Mouse (Mus musculus): ENCODE measurements around the gene Cxcr4. TPM values are rescaled to one million over a fixed set of nuclear protein-coding genes. Genes with fewer than 3 reads are reported as not detected.
"Not testable (repeated sequence)": the region's sequence is repeated elsewhere in the genome, so short reads cannot be mapped to it uniquely, and the experiment has no call there.

Gene Cxcr4
- total RNA-seq, 1 experiment from 2014 or later = 39.7 TPM

DNA sequence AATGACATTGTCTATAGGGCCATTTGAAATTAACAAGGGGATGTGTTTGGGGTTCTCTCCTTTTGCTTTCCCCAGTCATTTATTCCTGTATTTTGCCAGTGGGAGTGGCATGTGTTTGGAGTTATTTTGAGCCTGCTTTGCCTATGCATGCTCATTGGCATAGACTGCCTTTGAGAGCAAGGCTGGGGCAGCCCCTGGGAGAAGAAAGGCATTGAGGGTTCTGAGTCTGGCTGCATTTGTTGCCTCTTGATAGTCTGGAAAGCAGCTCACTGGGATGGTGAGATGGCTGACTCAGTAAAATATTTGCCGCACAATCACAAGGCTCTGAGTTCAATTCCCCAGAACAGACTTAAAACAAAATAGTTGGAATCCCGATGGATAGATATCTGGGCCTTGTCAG lies 8.5 kb upstream of the Cxcr4 start:
- DNase-seq = no peak

- DNase-seq = no peak
These were observed 5.2 kb upstream of the Cxcr4 start for GRCm38 (mm10) chr1:128597209-128597782.

DNA sequence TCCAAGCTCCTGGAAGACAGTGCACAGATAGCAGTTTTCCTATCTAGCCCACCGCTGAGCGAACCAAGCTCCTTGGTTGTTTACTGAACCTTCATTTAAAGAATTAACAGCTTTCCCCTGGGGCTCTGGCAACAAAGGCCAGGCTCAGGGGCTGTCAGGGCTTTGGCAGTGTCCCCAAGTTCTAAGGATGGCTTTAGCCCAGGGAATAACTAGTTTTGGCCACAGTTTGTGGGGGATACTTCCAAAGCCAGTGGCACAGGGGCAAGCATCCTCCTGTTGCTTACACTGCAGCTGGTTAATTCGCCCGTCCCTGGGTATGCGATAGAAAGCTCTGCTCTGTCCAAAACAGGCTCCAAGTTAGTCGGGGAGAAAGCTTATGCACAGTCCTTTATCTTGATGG lies 3.4 kb upstream of the Cxcr4 start:
- no peak for DNase-seq

GRCm38 (mm10) chr1:128595105-128595420 lies 3.0 kb upstream of the Cxcr4 start:
- DNase-seq = no peak

DNA sequence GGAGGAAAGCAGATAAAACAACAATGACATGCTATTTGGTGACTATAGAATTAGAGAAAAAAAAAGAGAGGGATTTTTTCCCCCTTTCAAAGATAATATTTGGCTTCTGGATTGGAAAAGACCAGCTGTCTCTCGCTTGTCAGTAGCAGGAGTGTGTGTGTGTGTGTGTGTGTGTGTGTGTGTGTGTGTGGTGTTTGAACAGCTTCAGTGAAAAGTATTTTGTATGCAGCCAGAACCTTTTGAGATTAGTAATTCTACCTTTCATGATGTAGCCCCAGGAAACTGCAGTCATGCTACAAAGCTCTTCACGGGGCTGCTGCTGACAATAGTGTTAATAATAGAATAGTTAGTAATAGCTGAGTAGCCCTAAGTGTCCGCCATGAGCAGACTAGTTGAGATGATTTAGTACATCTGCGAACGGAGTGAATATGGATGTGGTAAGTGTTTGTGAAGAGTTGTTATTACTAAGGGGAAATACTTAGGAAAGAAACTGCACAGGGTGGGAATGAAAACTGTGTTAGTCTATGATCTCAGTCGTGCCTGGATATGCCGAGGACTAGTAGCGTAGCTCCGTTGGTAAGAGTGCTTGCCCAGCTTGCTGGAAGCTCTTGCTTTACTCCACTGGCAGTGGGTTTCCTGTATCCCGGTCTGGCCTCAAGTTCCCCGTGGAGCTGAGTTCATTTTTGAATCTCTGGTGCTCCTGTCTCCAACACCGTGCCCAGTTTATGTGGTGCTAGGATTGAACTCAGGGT lies 2.4 kb upstream of the Cxcr4 start:
- no peak for DNase-seq

DNA sequence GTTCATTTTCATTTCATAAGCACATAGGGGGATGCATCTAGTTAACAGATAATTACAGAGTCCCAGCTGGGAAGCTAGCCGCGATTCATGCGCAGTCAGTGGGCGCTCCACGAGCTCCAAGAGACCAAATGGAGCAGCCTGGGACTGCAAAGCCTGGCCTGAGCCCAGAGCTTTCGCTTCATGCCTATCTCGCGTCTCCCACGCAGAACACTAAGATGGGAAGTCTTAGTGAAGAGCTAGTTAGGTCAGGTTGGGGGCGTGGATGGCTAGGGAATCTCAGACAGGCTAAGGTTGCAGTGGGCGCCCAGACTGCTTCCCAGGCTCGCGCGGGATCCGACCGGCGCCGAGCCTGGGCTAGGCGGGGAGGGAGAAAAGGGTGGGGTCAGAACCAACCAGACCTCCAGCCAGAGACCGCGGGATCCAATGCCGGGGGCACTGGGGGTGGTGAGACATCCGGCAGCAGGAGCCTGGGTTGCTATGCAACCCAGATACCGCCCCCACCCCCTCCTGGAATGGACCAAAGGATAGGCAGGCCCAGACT lies 938 bp upstream of the Cxcr4 start:
- peak; percentile 66 for DNase-seq

- peak; percentile 61 for DNase-seq
These were observed 327 bp downstream of the Cxcr4 start for GRCm38 (mm10) chr1:128591721-128592210.

- DNase-seq = peak; percentile 60
These were observed 1.0 kb downstream of the Cxcr4 start for GRCm38 (mm10) chr1:128590816-128591720.

DNA sequence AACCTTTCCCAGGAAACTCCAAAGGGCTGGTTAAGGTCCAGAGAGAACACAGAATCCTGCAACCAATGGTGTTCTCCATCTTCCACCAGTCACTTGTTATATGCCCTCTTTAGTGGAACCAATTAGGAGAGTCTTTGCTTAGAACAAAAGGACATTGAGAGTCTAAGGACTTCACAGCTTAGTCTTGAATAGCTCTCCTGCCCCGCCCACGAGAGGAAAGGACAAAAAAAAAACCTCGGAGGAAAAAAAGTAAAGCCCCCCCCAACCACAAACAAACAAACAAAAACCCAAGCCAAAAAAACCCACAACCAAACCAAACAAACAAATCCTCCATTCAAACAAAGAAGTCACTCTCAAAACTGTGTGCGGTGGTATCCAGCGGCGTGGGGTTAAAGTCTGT lies 2.1 kb downstream of the Cxcr4 start:
- DNase-seq = no peak

DNA sequence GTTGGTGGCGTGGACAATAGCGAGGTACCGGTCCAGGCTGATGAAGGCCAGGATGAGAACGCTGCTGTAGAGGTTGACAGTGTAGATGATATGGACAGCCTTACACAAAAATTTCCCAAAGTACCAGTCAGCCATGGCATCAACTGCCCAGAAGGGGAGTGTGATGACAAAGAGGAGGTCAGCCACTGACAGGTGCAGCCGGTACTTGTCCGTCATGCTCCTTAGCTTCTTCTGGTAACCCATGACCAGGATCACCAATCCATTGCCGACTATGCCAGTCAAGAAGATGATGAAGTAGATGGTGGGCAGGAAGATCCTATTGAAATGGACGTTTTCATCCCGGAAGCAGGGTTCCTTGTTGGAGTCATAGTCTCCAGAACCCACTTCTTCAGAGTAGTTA lies 2.6 kb downstream of the Cxcr4 start:
- DNase-seq = no peak

DNA sequence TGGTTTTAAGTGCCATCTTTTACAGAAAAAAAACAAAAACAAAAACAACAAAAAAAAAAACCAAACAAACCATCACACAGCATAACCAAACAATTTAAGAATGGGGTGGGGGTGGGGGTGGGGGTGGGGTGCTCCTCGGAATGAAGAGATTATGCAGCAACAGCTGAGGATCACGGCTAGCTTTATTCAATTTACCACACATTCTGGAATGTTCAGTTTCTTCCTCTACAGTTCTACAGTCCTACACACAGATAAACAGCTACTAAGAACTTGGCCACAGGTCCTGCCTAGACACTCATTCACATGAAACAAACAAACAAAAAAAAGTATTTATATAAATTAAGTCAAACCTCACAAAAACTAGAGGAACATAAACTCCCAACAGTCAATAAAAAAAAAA lies 3.8 kb downstream of the Cxcr4 start:
- no peak for DNase-seq

GRCm38 (mm10) chr1:128586928-128587780 lies 4.9 kb downstream of the Cxcr4 start:
- DNase-seq = no peak

DNA sequence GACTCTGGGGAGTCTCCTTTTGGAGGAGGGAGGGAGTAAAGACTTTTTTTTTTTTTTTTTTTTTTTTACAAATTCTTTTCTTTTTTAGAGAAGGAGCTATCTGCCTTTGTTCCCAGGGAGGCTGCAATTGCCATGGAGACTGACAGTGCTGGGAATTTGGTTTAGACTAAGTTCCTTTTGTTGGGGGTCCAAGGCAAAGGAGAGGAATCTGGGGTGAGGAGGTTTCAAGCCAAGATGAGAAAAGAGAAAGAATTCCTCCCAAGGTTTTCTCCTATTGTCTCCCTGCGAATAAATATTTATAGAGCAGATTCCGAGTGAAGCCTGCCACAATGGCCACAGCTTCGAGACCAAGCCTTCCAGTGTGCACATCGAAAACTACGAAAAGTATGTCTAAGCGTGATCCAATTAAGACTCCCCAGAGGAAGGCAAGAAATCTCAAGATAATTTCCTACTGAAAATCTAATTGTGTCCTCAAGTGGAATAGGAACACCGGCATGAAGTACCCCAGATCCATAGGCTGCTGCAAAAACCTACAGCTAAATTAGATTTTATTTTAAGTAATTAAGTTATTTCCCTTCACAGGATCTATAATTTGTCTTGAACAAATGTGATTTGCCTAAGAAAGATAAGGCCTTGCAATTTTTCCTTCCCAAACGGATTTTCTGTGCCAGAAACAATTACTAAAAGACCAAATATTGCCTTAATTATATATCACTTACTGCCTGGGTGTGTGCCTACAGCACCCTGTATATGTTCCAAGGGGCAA lies 5.7 kb downstream of the Cxcr4 start:
- DNase-seq = no peak

DNA sequence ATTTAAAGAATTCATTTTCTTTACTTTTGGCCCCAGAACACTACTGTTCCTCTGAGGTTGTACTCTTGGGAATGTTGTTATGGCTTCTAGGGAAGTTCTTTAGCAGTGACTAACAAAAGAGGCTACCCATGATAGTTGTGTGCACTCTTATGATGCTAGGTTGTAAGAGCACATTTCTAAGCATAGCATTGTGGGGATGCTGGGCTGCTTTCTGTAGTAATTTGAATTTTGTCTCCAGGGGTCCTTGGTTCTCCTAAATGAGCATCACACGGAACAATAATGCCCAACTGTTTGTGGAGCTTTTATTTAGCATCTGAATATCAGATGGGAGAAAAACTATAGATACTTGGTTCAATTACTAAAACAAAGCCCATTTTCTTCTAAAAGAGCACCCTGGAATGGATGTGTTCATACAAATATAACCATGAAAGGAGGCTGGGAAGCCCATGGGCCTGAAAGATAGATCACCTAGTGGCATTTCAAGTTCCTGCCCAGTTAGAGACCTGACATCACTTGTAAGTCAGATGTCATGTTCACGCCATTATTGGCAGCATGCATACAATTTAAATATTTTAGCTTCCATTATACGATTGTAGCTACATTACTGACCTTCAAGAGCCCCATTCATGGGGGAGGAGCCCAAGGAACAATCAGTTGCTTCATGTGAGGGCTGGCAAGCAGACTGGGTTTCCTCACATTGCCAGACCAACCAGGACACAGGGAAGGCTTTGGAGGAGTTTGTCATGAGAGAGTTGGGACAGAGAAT lies 6.5 kb downstream of the Cxcr4 start:
- peak; percentile 61 for DNase-seq

GRCm38 (mm10) chr1:128584716-128585115 lies 7.4 kb downstream of the Cxcr4 start:
- DNase-seq = not testable (repeated sequence)

GRCm38 (mm10) chr1:128583279-128583872 lies 8.7 kb downstream of the Cxcr4 start:
- DNase-seq = no peak

DNA sequence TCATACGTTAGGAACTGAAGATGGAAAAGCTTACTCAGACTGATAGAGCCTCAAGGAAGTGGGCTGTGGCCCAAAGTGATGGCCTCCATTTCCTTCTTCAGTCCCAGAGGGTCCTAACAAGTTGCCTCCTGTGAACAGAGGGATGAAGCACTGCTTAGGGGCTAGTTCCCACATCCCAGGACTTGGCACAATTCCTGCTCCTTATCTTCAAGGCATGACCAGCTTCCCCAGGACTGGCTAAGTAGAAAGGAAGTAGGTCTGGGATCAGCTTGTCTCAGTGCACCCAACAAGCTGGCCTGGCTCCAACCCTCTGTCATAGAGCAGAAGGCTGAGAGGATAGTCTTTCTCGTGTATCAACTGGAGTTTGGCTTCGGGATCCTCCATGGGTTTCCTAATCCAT lies 11.8 kb downstream of the Cxcr4 start:
- DNase-seq = no peak

DNA sequence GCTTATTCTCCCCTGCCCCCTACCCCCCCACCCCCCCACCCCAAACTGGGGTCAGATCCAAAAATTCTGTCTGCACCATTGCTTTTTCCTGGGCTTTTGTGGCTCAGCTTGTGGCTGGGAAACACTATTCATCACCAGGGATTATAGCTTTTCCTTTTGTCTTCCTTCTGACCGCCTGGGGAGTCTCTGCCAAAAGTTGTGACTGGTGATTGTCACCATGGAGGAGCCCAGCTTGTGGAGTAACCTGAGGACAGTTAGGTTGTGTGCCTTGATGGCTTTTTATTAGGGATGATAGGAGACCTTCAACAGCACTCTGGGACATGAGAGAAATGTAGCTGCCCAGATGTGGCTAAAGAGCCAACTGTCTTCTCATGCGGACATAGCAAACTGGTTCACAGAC lies 13.6 kb downstream of the Cxcr4 start:
- no peak for DNase-seq

DNA sequence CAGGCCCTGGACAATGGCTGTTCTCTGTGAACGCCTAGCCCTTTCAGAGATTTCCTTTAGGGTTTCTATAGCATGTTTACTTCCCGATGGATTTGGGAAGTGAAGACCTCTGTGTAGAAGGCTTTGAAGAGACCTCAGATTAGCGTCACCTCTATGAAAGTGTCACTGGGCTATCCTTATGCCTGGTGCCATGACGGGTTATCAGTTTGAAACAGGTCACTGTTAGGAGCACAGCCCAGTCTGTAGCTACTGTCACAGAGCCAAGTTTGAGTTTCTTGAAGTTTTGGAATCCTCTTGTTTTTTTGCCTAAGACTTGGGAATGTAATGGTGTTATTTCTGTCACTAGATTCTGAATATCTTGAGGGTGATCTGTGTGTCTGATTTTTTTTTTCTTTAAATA lies 17.0 kb downstream of the Cxcr4 start:
- DNase-seq = no peak

DNA sequence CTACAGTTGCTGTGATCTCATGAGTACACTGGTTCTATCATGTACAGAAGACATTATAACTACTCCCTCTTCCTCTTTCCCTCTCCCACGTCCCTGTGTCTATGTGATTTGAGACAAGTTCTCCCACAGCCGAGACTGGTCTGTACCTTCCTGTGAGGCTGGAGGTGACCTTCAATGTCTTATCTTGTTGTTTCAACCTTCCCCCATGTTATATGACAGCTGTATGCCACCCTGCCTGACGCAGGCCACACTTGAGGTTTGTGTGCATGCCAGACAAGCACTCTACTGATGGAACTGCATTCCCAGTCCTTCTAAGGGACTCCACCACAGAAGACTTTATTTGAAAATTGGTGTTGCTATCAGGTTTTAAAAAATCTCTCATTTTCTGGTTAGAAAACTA lies 21.1 kb downstream of the Cxcr4 start:
- no peak for DNase-seq

Data from adrenal gland, postnatal 14 days (tissue).